Mouse (Mus musculus) midbrain, embryonic 15.5 days (tissue): ENCODE data around the gene Pmpcb. TPM values are rescaled to one million over a fixed set of nuclear protein-coding genes. Genes with fewer than 3 reads are reported as not detected.
A peak's percentile ranks its signal among the peaks of the same experiment; 100 is the strongest.

Experiments used
- ATAC-seq: fragments of 200-750 bp; cut with Nextera tagmentation; replicated peaks from 2 replicates; pipeline ENCODE4 v1.8.0; 2017; ENCODE audit warnings: moderate TSS enrichment
- H3K27ac ChIP-seq: fragments of 300-500 bp; sonication (generic); 2 replicates; pipeline ENCODE4 v1.5.1; 2015; ENCODE audit warnings: mild to moderate bottlenecking, inconsistent platforms
- H3K27me3 ChIP-seq: fragments of 300-500 bp; sonication (generic); replicated peaks from 2 replicates; pipeline ENCODE4 v1.6.1; 2015; ENCODE audit warnings: inconsistent platforms
- H3K36me3 ChIP-seq: fragments of 300-500 bp; sonication (generic); replicated peaks from 2 replicates; pipeline ENCODE4 v1.6.1; 2015; ENCODE audit warnings: inconsistent platforms
- H3K4me1 ChIP-seq: fragments of 300-500 bp; sonication (generic); 2 replicates; pipeline ENCODE4 v1.6.1; 2015; ENCODE audit warnings: inconsistent platforms
- H3K4me2 ChIP-seq: fragments of 300-500 bp; sonication (generic); 2 replicates; pipeline ENCODE4 v1.6.1; 2015; ENCODE audit warnings: inconsistent platforms, mild to moderate bottlenecking, moderate library complexity
- H3K4me3 ChIP-seq: fragments of 300-500 bp; sonication (generic); 2 replicates; pipeline ENCODE4 v1.5.1; 2015; ENCODE audit warnings: mild to moderate bottlenecking, inconsistent platforms
- H3K9ac ChIP-seq: fragments of 300-500 bp; sonication (generic); 2 replicates; pipeline ENCODE4 v1.6.1; 2015; ENCODE audit warnings: mild to moderate bottlenecking, inconsistent platforms
- H3K9me3 ChIP-seq: fragments of 300-500 bp; sonication (generic); 2 replicates; pipeline ENCODE4 v1.6.1; 2016; ENCODE audit warnings: inconsistent platforms
- WGBS: fragments of 180-500 bp; shearing (Covaris S2); methylation state at CpG from one replicate; pipeline ENCODE4 v1.1.7; 2015; ENCODE audit warnings: mixed read lengths; 5-methylcytosine and 5-hydroxymethylcytosine counted together
- polyA plus RNA-seq: library from polyadenylated mRNA; unstranded; fragments of >200 nt; fragmentation: Nextera tagmentation; extraction: Ambion mirVana; gene quantifications from 2 replicates; pipeline ENCODE4 v1.2.1, GENCODE M21; 2015

Gene Pmpcb
- polyA plus RNA-seq, 1 experiment from 2014 or later, result 71.7 TPM

GRCm38 (mm10) chr5:21785776-21786175, 48.8 kb downstream of the Pmpcb start:
- H3K9me3 ChIP-seq, result no peaks in the 10 kb centered on the region
- ATAC-seq, result no peak
- H3K9ac ChIP-seq, result no peak overlapping the region
- peak overlapping the region; percentile 58; the same call in 1 of the 2 replicates for H3K4me2 ChIP-seq
- no peak overlapping the region for H3K4me3 ChIP-seq
- H3K27ac ChIP-seq, result no peak overlapping the region
- peaks cover 32% of the 10 kb centered on the region for H3K4me1 ChIP-seq
- WGBS, result 72% methylated on average over 7 of the region's 7 CpGs
- H3K36me3 ChIP-seq, result peaks cover 19% of the 10 kb centered on the region
- no peaks in the 10 kb centered on the region for H3K27me3 ChIP-seq

- no peaks in the 10 kb centered on the region for H3K27me3 ChIP-seq
- H3K27ac ChIP-seq, result peak overlapping the region; percentile 79
- H3K36me3 ChIP-seq, result peaks cover 12% of the 10 kb centered on the region
- H3K4me3 ChIP-seq, result peak overlapping the region; percentile 63
- no peaks in the 10 kb centered on the region for H3K9me3 ChIP-seq
- 2% methylated on average over 51 of the region's 51 CpGs for WGBS
- H3K4me1 ChIP-seq, result peaks cover 32% of the 10 kb centered on the region
- peak overlapping the region; percentile 58 for H3K4me2 ChIP-seq
- H3K9ac ChIP-seq, result peak overlapping the region; percentile 71
- ATAC-seq, result peak; percentile 85
Observed at GRCm38 (mm10) chr5:21786258-21787185, 49.6 kb downstream of the Pmpcb start.

- 39% methylated on average over 11 of the region's 11 CpGs for WGBS
- no peaks in the 10 kb centered on the region for H3K27me3 ChIP-seq
- peaks cover 32% of the 10 kb centered on the region for H3K4me1 ChIP-seq
- peak overlapping the region; percentile 71 for H3K9ac ChIP-seq
- no peak for ATAC-seq
- H3K27ac ChIP-seq, result peak overlapping the region; percentile 79
- peak overlapping the region; percentile 63 for H3K4me3 ChIP-seq
- H3K36me3 ChIP-seq, result 0 out of 2 replicates have a peak, but pooled peaks cover 3% of the 10 kb centered on the region
- no peaks in the 10 kb centered on the region for H3K9me3 ChIP-seq
- peak overlapping the region; percentile 58 for H3K4me2 ChIP-seq
Observed at GRCm38 (mm10) chr5:21787186-21788105, 50.5 kb downstream of the Pmpcb start.

GRCm38 (mm10) chr5:21789061-21789460, 52.1 kb downstream of the Pmpcb start:
- no peak overlapping the region for H3K9ac ChIP-seq
- H3K9me3 ChIP-seq, result no peaks in the 10 kb centered on the region
- H3K4me2 ChIP-seq, result no peak overlapping the region
- H3K36me3 ChIP-seq, result no peaks in the 10 kb centered on the region
- H3K4me1 ChIP-seq, result peaks cover 31% of the 10 kb centered on the region
- no peak overlapping the region for H3K4me3 ChIP-seq
- no peak overlapping the region for H3K27ac ChIP-seq
- no peak for ATAC-seq
- no peaks in the 10 kb centered on the region for H3K27me3 ChIP-seq
- WGBS, result 73% methylated on average over 5 of the region's 5 CpGs

- Histone ChIP-seq H3K4me3 (no peak overlapping the region), H3K4me2 (no peak overlapping the region), H3K36me3 (peaks cover 17% of the 10 kb centered on the region; the same call in 1 of the 2 replicates), H3K27ac (no peak overlapping the region), H3K27me3 (no peaks in the 10 kb centered on the region), H3K4me1 (peaks cover 25% of the 10 kb centered on the region), H3K9ac (no peak overlapping the region), H3K9me3 (no peaks in the 10 kb centered on the region)
- ATAC-seq, result no peak
Observed at GRCm38 (mm10) chr5:21792166-21792565, 55.2 kb downstream of the Pmpcb start.

GRCm38 (mm10) chr5:21802907-21803306, 66.0 kb downstream of the Pmpcb start:
- no peak overlapping the region for H3K9ac ChIP-seq
- H3K9me3 ChIP-seq, result no peaks in the 10 kb centered on the region
- H3K36me3 ChIP-seq, result peaks cover 31% of the 10 kb centered on the region
- WGBS, result 96% methylated on average over 9 of the region's 9 CpGs
- H3K4me2 ChIP-seq, result no peak overlapping the region
- H3K4me1 ChIP-seq, result no peaks in the 10 kb centered on the region
- no peaks in the 10 kb centered on the region for H3K27me3 ChIP-seq
- no peak overlapping the region for H3K4me3 ChIP-seq
- no peak overlapping the region for H3K27ac ChIP-seq
- no peak for ATAC-seq

- WGBS, result 88% methylated on average over 12 of the region's 12 CpGs
- H3K9me3 ChIP-seq, result no peaks in the 10 kb centered on the region
- no peak overlapping the region for H3K27ac ChIP-seq
- no peaks in the 10 kb centered on the region for H3K27me3 ChIP-seq
- peaks cover 29% of the 10 kb centered on the region for H3K36me3 ChIP-seq
- no peaks in the 10 kb centered on the region for H3K4me1 ChIP-seq
- no peak overlapping the region for H3K4me3 ChIP-seq
- no peak overlapping the region for H3K9ac ChIP-seq
- no peak for ATAC-seq
- H3K4me2 ChIP-seq, result no peak overlapping the region
Observed at GRCm38 (mm10) chr5:21803691-21804188, 66.8 kb downstream of the Pmpcb start.

- Histone ChIP-seq H3K27ac (no peak overlapping the region), H3K36me3 (peaks cover 29% of the 10 kb centered on the region), H3K4me2 (no peak overlapping the region), H3K4me1 (no peaks in the 10 kb centered on the region), H3K4me3 (no peak overlapping the region), H3K27me3 (no peaks in the 10 kb centered on the region), H3K9ac (no peak overlapping the region), H3K9me3 (no peaks in the 10 kb centered on the region)
- 88% methylated on average over 4 of the region's 4 CpGs for WGBS
- no peak for ATAC-seq
Observed at GRCm38 (mm10) chr5:21804837-21805236, 67.9 kb downstream of the Pmpcb start.

Other genes starting within 250 kb of the Pmpcb start
- 6.7 and 9.2 TPM in 2 replicates for gene Lrrc17, start 193.6 kb upstream of the Pmpcb start, polyA plus RNA-seq
- 0.27 and 0.39 TPM in 2 replicates for gene Fbxl13, start 91.5 kb upstream of the Pmpcb start, polyA plus RNA-seq
- gene Armc10, start 91.3 kb upstream of the Pmpcb start, polyA plus RNA-seq, result 58.3 and 60.2 TPM in 2 replicates
- gene Napepld, start 35.7 kb upstream of the Pmpcb start, polyA plus RNA-seq, result 2.5 and 2.8 TPM in 2 replicates
- 65.9 and 71.1 TPM in 2 replicates for gene Dnajc2, start 48.1 kb downstream of the Pmpcb start, polyA plus RNA-seq
- 176 and 182 TPM in 2 replicates for gene Psmc2, start 48.1 kb downstream of the Pmpcb start, polyA plus RNA-seq
- 0.17 and 0.31 TPM in 2 replicates for gene Slc26a5, start 128.5 kb downstream of the Pmpcb start, polyA plus RNA-seq